Mouse (Mus musculus) lung, postnatal 25 days (tissue): ENCODE measurements around the gene Plin3.

Source experiments
- DNase-seq: peaks from one replicate; pipeline ENCODE4 v3.0.0; 2022; ENCODE audit warnings: low spot score

Gene Plin3

DNA sequence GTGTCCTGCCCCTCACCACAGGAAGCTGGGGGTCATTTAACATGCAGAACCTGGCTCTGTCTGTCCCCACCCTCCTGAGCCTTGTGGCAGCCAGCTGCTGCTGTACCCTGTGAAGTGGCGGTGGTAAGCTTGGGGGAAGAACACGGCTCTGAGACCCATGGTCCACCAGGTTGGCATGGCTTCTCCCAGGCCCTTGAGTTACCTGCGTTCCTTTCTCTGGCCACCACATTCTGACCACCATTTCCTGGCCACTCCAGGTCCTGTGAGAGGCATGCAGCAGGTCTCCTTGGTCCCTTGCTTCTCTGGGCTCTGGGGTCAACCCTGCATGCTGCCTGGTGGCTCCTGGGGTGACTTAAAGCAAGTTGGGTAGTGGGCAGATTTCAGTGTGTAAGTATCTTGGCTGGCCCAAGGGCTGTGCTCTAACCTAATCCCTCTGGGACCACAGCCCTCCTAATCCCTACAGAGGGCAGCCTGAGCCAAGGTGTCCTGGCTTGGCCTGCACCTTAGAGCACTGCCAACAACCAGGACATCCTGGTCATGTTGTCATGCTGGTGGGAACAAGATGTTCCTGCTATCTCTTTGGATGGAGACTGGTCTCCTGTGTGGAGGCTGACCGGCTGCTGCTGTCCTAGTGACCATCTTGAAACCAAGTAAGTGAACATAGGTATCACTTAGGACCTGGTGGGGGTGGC lies at the start of gene Plin3:
Plin3 (minus strand) TSS at position 343 of the 692 bp plus-strand sequence.
- no peak for DNase-seq

DNA sequence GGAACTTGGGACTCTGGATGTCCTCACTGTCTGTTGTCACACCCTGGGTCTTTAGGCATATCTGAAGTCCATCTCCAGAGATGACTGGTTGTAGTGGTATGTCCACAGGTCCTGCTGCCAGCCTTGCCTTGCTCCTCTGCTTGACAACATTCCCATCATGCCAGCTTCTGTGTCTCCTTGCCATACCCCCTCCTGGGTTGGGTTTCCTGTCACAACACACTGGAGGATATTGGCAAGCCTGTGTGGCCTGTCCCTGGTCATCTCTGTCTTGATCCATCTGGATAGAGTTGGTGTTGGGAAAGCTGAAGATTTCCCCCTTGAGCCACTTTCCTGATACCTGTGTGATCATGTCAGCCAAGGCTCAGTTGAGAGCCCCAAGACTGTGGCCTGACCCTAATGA lies 48.0 kb upstream of the Plin3 start:
- DNase-seq = no peak

DNA sequence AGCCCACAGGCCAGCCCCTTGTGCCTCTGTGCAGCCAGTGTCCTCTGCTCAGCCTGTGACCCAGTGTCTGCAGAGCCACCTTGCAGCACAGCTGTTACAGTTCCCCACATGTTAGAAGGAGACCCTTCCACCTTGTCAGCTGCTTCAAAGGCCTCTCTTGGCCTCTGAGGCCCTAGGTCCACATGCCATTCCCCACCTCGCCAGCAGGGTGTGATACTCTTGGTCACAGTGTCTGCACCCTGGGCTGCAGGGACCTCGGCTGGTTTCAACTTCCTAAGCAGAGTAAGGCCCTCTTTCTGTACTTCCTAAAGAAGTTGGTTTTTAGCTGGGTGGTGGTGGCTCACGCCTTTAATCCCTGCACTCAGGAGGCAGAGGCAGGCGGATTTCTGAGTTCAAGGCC lies 46.2 kb upstream of the Plin3 start:
- peak; percentile 43 for DNase-seq

DNA sequence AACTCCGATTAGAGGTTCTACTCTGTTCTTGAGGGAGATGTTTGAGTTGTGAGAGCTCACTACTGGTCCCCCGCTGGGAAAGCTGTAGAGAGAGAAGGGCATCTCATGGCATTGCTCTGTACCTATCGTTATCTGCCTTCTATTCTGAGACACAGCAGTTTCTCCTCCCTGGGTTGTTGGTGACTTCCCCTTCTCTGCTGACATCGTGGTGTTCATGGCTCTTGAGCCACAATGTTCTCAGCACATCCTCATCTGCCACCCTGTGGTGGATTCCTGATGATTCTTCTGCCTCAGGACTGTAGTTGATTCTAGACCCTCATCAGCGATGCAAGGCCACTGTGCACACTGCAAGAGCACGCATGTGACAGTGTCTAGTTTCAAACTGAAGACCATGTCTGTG lies 45.1 kb upstream of the Plin3 start:
- no peak for DNase-seq

DNA sequence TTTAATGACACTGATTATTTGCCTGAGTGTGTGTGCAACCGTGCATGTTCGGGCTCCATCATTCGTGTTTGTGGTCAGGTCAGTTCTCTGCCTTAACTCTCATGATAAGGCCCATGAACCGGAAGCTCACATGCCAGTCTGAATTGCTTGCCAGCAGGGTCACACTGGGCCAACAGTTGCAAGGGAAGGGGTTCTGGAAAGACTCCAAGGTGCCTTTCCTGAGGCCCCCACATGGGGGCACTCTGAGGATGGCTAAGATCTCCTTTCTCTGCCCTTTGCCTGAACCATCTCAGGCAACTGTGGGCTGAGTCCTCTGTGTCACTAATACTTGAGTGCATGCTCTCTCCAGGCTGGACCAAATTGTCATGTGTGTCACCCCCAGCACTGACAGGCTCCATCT lies 44.5 kb upstream of the Plin3 start:
- peak; percentile 61 for DNase-seq

DNA sequence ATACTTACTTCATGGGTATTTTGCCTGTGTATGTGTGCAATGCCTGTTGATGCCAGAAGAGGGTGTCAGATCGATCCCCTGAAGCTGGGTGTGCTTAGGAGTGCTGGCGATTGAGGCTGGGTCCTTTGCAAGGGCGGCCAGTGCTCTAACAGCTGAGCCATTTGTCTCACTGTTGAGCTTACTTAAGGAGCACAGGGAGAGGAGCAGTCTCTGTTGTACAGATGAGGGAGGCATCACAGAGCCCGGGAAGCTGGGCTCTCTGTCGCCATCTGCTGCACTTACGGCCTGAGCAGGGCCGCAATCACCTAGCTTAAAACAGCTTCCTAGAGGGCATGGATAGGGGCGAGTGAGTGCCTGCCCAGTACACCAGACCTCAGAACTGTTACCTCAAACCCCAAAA lies 40.3 kb upstream of the Plin3 start:
- DNase-seq = no peak

DNA sequence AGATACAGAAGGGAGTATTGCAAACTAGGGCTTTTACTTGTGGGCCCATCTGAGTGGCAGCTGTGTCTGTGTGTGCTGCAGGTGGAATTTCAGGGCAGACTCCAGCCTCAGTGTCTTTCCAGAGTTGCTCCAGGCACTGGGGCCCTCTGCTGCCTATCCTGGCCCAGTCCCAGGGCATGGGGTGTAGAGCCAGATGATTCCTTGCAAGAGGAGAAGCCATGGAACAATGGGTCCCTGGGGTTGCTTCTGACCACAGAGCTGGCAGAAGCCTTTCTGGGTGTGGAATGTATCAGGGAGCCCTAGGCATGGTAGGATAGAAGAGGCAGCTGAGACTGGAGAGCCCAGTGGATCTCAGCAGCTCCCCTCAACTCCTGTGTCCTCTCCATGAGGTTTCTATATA lies 38.6 kb upstream of the Plin3 start:
- no peak for DNase-seq

DNA sequence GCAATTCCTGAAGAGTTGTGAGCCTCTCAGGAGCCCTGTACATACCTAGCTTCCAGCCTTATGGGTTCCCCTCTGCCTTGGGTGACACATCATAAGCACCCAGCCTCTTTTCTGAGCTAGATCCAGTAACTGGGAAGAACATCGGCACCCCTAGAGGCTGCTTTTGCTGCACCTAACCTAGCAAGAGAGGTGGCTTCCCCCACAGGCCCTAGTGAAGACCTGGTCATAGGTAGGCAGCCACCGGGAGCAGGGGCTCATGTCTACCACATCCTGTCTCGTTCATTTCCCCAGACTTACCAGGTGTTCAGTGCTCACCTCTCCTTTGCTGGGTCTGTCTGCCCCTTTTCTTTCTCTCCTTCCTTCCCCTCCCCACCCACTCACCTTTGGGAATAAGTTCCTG lies 37.7 kb upstream of the Plin3 start:
- no peak for DNase-seq

DNA sequence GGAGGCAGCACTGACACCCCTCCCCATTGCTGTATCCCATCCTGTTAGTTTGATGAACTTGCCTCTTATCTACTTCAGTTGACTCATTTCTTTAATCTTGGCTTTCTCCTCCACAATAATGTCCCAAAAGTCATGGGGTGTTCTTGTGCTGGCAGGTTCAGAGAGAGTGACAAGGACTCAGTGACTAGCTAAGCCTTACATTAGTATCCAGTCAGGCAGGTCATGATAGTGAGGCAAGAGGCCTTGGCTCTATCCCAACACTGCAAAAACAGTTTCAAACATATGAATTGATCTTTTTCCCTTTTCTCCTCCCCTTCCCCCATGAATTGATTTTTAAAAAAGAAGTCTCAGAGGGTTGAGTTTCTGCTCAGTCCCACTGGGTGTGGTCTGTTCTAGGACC lies 36.6 kb upstream of the Plin3 start:
- DNase-seq = no peak

DNA sequence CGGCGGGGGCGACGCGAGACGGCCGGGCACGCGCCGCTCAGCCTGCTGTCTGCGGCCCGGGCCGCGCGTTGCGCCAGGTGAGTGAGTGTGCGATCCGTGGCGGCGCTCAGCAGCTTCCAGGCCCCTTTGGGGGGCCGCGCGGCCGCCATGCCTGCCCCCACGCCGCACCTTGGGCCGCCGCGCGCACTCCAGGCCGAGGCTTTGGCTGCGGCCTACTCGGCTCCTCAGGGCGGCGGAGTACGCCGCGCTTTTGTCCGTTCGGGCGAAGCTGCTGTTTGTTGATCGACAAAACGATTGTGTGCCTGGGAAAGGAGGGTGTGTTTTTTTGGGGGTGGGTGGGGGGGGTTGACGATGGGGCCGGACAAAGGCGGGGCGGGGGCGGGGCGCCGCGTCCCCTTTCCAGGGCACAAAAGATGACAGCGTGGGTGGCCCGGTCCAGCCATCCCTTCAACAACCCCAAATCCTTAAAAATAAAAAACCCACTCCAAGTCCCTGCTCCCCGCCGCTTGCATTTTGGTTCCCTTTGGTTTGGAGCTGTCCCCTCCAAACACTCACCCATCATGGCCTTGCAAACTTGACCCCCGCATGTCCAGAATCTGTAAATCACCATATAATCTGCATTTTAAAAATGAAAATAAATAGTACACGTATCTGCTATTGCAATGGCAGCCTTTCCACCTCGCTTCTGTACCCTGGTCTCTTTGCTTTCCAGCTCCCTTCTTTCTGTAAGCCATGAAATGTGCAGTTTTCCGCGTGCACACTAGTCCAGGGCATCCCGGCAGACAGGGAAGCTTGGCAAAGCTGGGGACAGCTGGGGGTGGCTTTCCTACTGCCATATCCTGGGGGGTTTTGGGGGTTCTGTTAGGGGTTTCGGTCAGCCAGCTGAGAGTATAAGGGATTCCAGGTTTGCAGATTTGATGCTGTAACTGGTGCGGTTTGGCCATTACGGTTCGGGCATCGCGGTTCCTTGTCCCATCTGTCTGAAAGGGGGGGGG lies 33.8 kb upstream of the Plin3 start:
- no peak for DNase-seq

DNA sequence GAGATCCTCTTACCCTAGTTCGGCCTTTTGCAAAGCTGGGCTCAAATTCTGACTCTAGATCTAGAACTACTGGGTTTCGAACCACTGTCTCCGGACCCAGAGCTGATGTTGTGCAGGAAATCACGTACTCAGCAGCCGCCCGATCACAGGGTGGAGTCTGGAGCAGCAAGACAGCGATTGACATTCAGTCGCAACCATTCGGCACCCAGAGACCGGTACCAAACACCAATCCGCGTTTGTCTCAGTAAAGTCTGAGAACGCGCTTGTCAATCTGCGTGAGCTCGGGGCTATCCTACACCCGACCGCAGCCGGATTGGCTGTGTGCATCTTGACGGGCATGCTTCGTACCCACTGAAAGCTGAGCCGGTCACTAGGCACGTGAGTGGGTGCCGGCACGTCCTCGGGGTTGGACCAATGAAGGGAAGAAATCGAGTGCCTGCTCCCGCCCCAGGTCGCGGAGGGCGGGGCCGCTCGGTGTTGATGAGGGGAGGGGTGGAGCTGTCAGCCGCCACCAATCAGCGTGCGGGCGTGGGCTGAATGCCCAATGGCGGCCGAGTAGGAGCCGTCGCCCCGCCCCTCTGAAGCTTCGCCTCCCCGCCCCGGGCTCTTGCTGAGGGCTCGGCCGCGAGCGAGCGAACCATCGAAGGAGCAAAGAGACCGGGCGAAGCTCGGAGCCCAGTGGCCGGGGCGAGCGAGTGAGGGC lies 32.9 kb upstream of the Plin3 start, which contains the start of gene Kdm4b:
Kdm4b (plus strand) TSS at position 613 of the 703 bp plus-strand sequence.
- DNase-seq = peak; percentile 99

DNA sequence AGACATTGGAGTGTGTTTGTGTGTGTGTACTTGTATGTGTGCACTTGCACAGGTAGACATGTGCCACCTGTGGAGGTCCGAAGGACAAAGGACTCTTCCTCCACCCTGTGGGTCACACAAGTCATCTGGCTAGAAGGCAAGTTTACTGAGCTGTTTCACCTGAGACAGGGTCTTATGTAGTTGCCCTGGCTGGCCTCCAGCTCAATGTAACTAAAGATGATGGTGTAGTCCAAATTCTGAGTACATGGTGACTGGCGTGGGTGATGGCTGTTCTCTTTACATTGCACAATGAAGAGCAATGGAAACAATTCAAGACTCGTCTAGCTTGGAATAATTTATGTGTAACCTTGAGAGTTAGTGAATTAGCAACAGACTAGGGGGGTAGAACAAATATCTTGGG lies 31.7 kb upstream of the Plin3 start:
- no peak for DNase-seq

DNA sequence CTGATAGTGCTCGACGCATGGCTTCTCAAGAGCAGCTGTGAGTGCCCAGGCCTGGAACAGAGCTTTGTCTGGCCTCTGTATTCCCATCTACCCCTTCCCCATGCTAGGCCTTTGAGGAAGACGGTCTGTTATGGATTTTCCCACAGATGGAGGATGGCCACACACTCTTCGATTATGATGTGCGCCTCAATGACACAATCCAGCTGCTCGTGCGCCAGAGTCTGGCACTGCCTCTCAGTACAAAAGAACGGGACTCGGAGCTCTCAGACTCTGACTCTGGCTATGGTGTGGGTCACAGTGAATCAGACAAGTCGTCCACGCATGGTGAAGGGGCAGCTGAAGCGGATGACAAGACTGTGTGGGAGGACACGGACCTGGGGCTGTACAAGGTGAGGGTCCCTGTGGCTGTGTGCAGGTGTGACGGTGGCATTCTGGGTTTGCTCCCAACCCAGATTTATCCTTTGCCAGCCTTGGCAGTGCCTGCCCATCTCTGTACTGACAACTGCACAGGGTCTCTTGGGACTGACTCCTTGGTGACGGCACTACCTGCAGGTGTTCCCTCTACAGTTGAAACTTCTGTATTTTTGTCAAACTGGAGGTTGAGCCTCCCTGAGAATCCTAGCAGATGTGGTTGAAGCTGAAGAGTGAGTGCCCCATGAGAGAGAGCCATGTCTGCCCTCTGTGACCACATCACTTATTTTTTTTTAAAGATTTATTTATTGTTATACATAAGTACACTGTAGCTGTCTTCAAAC lies 16.7 kb upstream of the Plin3 start:
- no peak for DNase-seq

DNA sequence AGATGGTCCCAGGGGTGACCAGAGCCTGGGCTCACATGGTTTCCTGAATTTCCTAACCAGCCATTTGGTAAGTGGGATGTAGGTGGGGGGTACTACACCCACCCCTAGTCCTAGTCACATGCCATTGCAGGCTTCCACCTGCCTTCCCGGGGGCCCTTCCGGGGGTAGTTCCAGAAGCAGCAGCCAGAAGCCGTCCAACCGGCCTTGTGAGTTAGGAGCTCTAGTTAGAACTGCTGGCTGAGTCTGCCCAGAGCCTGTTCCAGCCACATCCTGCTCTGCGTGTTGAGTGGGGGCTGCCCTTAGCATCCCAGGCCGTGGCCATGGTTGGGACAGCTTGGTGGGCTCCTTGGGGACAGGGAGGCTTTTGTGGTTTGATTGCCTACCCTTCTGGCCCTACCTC lies 15.4 kb upstream of the Plin3 start:
- no peak for DNase-seq

DNA sequence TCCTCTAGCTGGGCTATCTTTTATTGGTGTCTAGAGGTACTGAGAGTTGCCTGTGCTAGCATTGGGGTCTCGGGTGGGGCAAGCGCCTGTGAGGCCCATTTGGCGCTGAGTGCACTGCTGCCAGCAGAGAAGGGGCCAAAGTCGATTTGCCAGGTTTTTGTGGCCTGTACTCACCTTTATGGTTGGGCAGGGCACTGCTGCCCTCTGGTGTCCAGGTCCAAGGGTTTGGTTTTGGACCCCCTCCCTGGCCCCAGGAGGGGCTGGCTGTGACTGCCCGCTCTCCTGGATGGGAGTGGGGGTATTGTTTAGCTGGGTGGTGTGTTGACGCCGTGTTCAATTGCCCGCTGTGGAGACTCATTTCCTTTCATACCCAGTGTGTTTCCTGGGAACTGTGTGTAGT lies 13.2 kb upstream of the Plin3 start:
- DNase-seq = no peak

DNA sequence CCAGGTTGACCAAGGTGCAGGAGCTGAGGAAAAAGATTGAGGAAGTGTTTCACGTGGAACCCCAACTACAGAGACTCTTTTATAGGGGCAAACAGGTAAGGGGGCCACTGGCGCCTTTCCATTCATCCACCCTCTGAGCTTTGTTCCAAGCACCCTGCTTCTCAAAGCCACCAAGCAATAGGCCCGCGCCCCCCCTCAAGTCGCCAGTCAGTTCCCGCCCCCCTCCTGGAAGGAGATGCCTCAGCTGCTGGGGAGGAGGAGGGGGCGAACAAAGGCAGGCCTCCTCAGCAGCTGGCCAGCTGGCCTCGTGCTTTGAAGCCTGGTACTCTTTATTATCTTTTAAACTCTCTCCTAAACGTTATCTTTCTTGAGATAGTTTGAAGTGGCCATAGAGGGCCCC lies 12.5 kb upstream of the Plin3 start:
- DNase-seq = no peak

DNA sequence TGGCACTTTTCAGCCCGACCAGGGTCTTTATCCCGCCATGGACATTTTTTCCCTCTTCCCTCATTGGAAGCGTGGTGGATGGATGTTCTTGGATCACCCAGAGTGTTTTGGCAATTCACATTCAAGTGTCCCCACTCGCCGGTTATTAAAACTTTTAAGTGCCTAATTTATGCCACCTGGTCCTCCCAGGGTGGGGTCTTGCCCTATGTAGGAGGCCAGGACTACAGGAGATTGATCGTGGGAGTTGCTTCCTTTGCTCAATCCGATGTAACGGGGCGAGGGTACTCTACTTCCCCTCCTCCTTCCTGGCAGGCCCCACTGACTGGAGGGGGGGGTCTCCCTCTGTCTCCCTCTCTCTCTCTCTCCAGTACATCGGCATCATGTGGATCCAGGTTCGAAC lies 12.0 kb upstream of the Plin3 start:
- DNase-seq = no peak

DNA sequence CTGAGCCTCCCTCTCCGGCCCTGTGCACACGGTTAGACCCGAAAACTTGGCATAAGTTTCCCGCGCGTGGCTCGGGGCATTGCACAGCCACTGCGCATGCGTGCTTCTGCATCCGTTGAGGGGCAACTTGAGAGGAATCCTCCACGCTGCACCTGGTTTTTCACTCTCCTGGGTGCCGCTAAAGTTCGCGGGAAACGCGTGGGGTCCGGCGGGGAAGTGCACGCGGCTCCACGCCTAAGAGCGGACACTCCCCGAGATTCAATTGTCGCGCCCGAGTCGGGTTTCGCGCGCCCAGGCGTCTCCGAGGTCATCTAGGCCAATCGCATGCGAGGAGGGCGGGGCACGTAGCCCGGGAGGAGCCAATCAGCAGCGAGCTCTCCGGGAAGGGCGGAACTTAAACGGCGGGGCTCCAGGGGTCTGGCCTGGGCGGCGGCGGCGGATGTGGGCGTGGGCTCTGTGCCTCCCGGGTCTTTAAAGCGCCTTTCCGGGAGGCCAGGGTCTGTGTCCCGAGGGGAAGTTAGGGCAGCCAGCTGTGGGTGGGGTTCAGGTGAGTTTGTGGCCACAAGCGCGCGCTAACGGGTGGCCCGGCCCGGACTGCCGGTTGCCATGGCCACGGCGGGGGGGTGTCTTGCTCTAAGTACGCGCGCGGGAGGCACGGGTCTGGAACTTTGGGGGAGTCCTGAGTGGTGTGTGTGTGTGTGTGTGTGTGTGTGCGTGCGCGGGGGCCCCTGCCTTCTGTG lies 11.3 kb upstream of the Plin3 start:
- peak; percentile 96 for DNase-seq

DNA sequence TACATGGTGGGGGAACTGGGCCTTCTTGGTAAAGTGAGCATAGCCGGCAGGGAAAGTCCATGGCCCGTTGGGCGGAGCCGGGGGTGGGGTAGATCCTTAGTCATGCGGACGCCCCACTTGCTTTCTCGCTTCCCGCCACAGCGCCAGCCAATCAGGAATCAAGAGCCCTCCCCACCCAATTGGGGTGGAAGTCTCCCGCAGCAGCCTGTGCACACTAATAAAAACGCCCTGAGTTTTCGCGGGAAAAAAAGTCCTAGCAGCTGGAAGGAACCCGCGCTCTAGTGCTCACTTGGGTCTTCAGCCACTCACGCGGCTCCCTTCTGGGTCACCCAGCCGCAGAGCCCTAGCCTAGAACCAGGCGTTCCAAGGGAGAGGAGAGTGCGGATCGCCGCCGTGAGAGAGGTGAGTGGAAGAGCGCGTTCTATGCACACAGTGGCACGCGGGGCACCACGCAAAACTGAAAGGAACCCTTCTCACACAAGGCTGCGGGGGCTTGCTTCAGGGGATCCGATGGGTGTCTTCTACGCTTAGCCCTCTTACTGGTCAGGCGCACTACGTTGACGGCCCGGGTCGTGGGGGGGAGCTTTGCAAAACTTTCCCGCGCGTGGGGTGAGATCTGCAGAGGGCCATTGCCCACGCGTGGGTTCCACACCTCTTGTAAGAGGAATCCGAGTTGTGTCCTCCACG lies 10.6 kb upstream of the Plin3 start, which contains the start of gene Uhrf1:
Uhrf1 (plus strand) TSS at position 162 of the 687 bp plus-strand sequence.
- DNase-seq = peak; percentile 67

DNA sequence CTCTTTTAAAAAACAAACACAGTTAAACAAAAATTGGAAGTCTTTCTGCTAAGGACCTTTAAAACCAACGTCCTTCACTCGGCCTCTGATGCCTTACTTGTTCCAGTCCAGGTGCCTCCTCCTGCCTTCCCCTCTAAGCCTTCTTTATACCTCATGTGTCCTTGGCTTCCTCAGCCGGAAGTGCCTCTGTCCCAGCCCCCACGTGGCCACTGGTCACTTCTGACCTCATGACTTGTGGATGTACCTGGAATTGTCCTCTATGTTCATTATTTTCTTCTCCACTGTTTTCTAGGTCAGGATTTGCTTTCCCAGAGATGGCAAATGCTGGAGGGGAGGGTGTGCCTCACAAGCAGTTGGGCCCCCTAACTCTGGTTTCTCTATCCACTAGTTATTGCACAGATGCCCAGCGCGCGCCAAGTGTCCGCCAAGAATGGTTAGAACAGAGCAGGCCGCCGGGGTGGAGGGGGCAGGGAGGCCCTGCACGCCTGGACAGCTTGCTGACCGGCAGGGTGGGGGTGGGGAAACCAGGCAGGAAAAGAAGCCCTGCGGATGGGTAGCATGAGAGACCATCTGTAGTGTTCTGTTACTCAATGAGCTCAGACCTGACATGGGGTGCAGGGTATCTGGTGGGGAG lies 9.8 kb upstream of the Plin3 start:
- no peak for DNase-seq
